Mouse (Mus musculus) heart, embryonic 12.5 days (tissue): ENCODE measurements around the gene Ttc13. TPM values are rescaled to one million over a fixed set of nuclear protein-coding genes. Genes with fewer than 3 reads are reported as not detected.

Experiments used
- ATAC-seq: fragments of 200-750 bp; cut with Nextera tagmentation; 2 replicates; pipeline ENCODE4 v1.8.0; 2017; ENCODE audit warnings: moderate TSS enrichment, moderate library complexity; ENCODE audit not compliant: insufficient number of reproducible peaks, low FRiP score
- H3K27ac ChIP-seq: fragments of 300-500 bp; sonication (generic); 2 replicates; pipeline ENCODE4 v1.5.1; 2016; ENCODE audit warnings: mild to moderate bottlenecking, moderate library complexity; ENCODE audit not compliant: poor library complexity, severe bottlenecking
- H3K27me3 ChIP-seq: fragments of 300-500 bp; sonication (generic); replicated peaks from 2 replicates; pipeline ENCODE4 v1.6.1; 2016; ENCODE audit warnings: mild to moderate bottlenecking, moderate library complexity
- H3K36me3 ChIP-seq: fragments of 300-500 bp; sonication (generic); 2 replicates; pipeline ENCODE4 v1.6.1; 2016; ENCODE audit warnings: mild to moderate bottlenecking, moderate library complexity
- H3K4me1 ChIP-seq: fragments of 300-500 bp; sonication (generic); replicated peaks from 2 replicates; pipeline ENCODE4 v1.6.1; 2016; ENCODE audit warnings: mild to moderate bottlenecking
- H3K4me2 ChIP-seq: fragments of 300-500 bp; sonication (generic); 2 replicates; pipeline ENCODE4 v1.6.1; 2016; ENCODE audit warnings: mild to moderate bottlenecking, moderate library complexity
- H3K4me3 ChIP-seq: fragments of 300-500 bp; sonication (generic); 2 replicates; pipeline ENCODE4 v1.5.1; 2016; ENCODE audit warnings: mild to moderate bottlenecking
- H3K9ac ChIP-seq: fragments of 300-500 bp; sonication (generic); 2 replicates; pipeline ENCODE4 v1.6.1; 2016; ENCODE audit warnings: mild to moderate bottlenecking, moderate library complexity
- H3K9me3 ChIP-seq: fragments of 300-500 bp; sonication (generic); replicated peaks from 2 replicates; pipeline ENCODE4 v1.6.1; 2016; ENCODE audit warnings: mild to moderate bottlenecking, moderate library complexity
- WGBS: fragments of 180-500 bp; shearing (Covaris S2); methylation state at CpG from one replicate; pipeline ENCODE4 v1.1.7; 2016; 5-methylcytosine and 5-hydroxymethylcytosine counted together
- polyA plus RNA-seq: library from polyadenylated mRNA; unstranded; fragments of >200 nt; fragmentation: Nextera tagmentation; extraction: Ambion mirVana; gene quantifications from 2 replicates; pipeline ENCODE4 v1.2.1, GENCODE M21; 2016

Gene Ttc13
- 42.8 and 43.3 TPM in 2 replicates for polyA plus RNA-seq

- peaks cover 23% of the 10 kb centered on the region for H3K4me1 ChIP-seq
- H3K9me3 ChIP-seq, result no peaks in the 10 kb centered on the region
- peak; percentile 100 for ATAC-seq
- H3K36me3 ChIP-seq, result peaks cover 13% of the 10 kb centered on the region
- under 1% methylated on average over 58 of the region's 59 CpGs for WGBS
- H3K9ac ChIP-seq, result peak within 1 kb of the TSS; percentile 92
- H3K27me3 ChIP-seq, result no peaks in the 10 kb centered on the region
- peak within 1 kb of the TSS; percentile 92 for H3K4me3 ChIP-seq
- peak within 1 kb of the TSS; percentile 94 for H3K4me2 ChIP-seq
- H3K27ac ChIP-seq, result 0 out of 2 replicates have a peak within 1 kb of the TSS, but pooled peaks have one; percentile 35
Observed at GRCm38 (mm10) chr8:124721862-124722515, at the start of gene Ttc13, which contains the start of gene Arv1. Gene Ttc13 (minus strand): TSS chr8:124721983. Gene Arv1 (plus strand): TSS chr8:124722139.

GRCm38 (mm10) chr8:124763061-124763460, 41.3 kb upstream of the Ttc13 start:
- Histone ChIP-seq H3K27ac (no peak overlapping the region), H3K27me3 (0 out of 2 replicates have a peak, but pooled peaks cover 3% of the 10 kb centered on the region), H3K9me3 (no peaks in the 10 kb centered on the region), H3K4me2 (no peak overlapping the region), H3K4me3 (no peak overlapping the region), H3K9ac (no peak overlapping the region), H3K4me1 (no peaks in the 10 kb centered on the region), H3K36me3 (no peaks in the 10 kb centered on the region)
- WGBS, result 71% methylated on average over 7 of the region's 7 CpGs
- no peak for ATAC-seq

- Histone ChIP-seq H3K9me3 (no peaks in the 10 kb centered on the region), H3K4me1 (peaks cover 8% of the 10 kb centered on the region), H3K27ac (no peak overlapping the region), H3K4me3 (no peak overlapping the region), H3K4me2 (no peak overlapping the region), H3K27me3 (0 out of 2 replicates have a peak, but pooled peaks cover 6% of the 10 kb centered on the region), H3K36me3 (no peaks in the 10 kb centered on the region), H3K9ac (no peak overlapping the region)
- no peak for ATAC-seq
- WGBS, result 40% methylated on average over 3 of the region's 3 CpGs
Observed at GRCm38 (mm10) chr8:124758544-124758943, 36.8 kb upstream of the Ttc13 start.

GRCm38 (mm10) chr8:124756601-124757000, 34.8 kb upstream of the Ttc13 start:
- WGBS, result 58% methylated on average over 5 of the region's 5 CpGs
- peaks cover 24% of the 10 kb centered on the region for H3K27me3 ChIP-seq
- H3K4me1 ChIP-seq, result peaks cover 16% of the 10 kb centered on the region
- H3K36me3 ChIP-seq, result no peaks in the 10 kb centered on the region
- no peak for ATAC-seq
- H3K4me2 ChIP-seq, result no peak overlapping the region
- no peaks in the 10 kb centered on the region for H3K9me3 ChIP-seq
- H3K4me3 ChIP-seq, result no peak overlapping the region
- no peak overlapping the region for H3K27ac ChIP-seq
- no peak overlapping the region for H3K9ac ChIP-seq

- peaks cover 19% of the 10 kb centered on the region for H3K4me1 ChIP-seq
- no peak overlapping the region for H3K4me2 ChIP-seq
- H3K36me3 ChIP-seq, result no peaks in the 10 kb centered on the region
- 49% methylated on average over 2 of the region's 2 CpGs for WGBS
- no peak for ATAC-seq
- H3K4me3 ChIP-seq, result no peak overlapping the region
- no peak overlapping the region for H3K27ac ChIP-seq
- no peak overlapping the region for H3K9ac ChIP-seq
- H3K9me3 ChIP-seq, result no peaks in the 10 kb centered on the region
- peaks cover 29% of the 10 kb centered on the region for H3K27me3 ChIP-seq
Observed at GRCm38 (mm10) chr8:124756153-124756552, 34.4 kb upstream of the Ttc13 start.

- no peak overlapping the region for H3K9ac ChIP-seq
- H3K4me2 ChIP-seq, result no peak overlapping the region
- H3K9me3 ChIP-seq, result no peaks in the 10 kb centered on the region
- H3K4me3 ChIP-seq, result no peak overlapping the region
- no peaks in the 10 kb centered on the region for H3K36me3 ChIP-seq
- 77% methylated on average over 8 of the region's 8 CpGs for WGBS
- H3K4me1 ChIP-seq, result peaks cover 23% of the 10 kb centered on the region
- ATAC-seq, result no peak
- H3K27ac ChIP-seq, result no peak overlapping the region
- peaks cover 33% of the 10 kb centered on the region for H3K27me3 ChIP-seq
Observed at GRCm38 (mm10) chr8:124755481-124755880, 33.7 kb upstream of the Ttc13 start.

GRCm38 (mm10) chr8:124754792-124755190, 33.0 kb upstream of the Ttc13 start:
- H3K36me3 ChIP-seq, result no peaks in the 10 kb centered on the region
- H3K9me3 ChIP-seq, result no peaks in the 10 kb centered on the region
- peaks cover 39% of the 10 kb centered on the region for H3K27me3 ChIP-seq
- H3K4me2 ChIP-seq, result no peak overlapping the region
- no peak for ATAC-seq
- H3K4me1 ChIP-seq, result peaks cover 29% of the 10 kb centered on the region
- H3K27ac ChIP-seq, result no peak overlapping the region
- 43% methylated on average over 4 of the region's 4 CpGs for WGBS
- no peak overlapping the region for H3K4me3 ChIP-seq
- no peak overlapping the region for H3K9ac ChIP-seq

GRCm38 (mm10) chr8:124754101-124754791, 32.5 kb upstream of the Ttc13 start:
- Histone ChIP-seq H3K27ac (no peak overlapping the region), H3K4me1 (peaks cover 31% of the 10 kb centered on the region), H3K9me3 (no peaks in the 10 kb centered on the region), H3K4me2 (no peak overlapping the region), H3K9ac (no peak overlapping the region), H3K36me3 (no peaks in the 10 kb centered on the region), H3K27me3 (peaks cover 42% of the 10 kb centered on the region), H3K4me3 (no peak overlapping the region)
- no peak for ATAC-seq
- WGBS, result 20% methylated on average over 11 of the region's 11 CpGs

- WGBS, result 37% methylated on average over 21 of the region's 21 CpGs
- Histone ChIP-seq H3K4me2 (peak overlapping the region; percentile 90), H3K4me1 (peaks cover 31% of the 10 kb centered on the region), H3K9me3 (no peaks in the 10 kb centered on the region), H3K27me3 (peaks cover 42% of the 10 kb centered on the region), H3K36me3 (no peaks in the 10 kb centered on the region), H3K9ac (peak overlapping the region; percentile 68; the same call in 1 of the 2 replicates), H3K4me3 (peak overlapping the region; percentile 60), H3K27ac (no peak overlapping the region)
- no peak for ATAC-seq
Observed at GRCm38 (mm10) chr8:124752325-124752862, 30.6 kb upstream of the Ttc13 start.

- Histone ChIP-seq H3K27me3 (peaks cover 42% of the 10 kb centered on the region), H3K9me3 (no peaks in the 10 kb centered on the region), H3K27ac (no peak within 1 kb of the TSS), H3K4me3 (peak within 1 kb of the TSS; percentile 60), H3K36me3 (no peaks in the 10 kb centered on the region), H3K9ac (peak within 1 kb of the TSS; percentile 68), H3K4me2 (peak within 1 kb of the TSS; percentile 90), H3K4me1 (peaks cover 31% of the 10 kb centered on the region)
- WGBS, result under 1% methylated on average over 38 of the region's 41 CpGs
- ATAC-seq, result peak; percentile 73
Observed at GRCm38 (mm10) chr8:124751709-124752173, 30.0 kb upstream of the Ttc13 start, which contains the start of gene Fam89a. Gene Fam89a (minus strand): TSS chr8:124751832.

- Histone ChIP-seq H3K4me2 (peak overlapping the region; percentile 90), H3K9ac (peak overlapping the region; percentile 68), H3K4me3 (peak overlapping the region; percentile 60), H3K27ac (no peak overlapping the region), H3K9me3 (no peaks in the 10 kb centered on the region), H3K36me3 (no peaks in the 10 kb centered on the region), H3K4me1 (peaks cover 31% of the 10 kb centered on the region), H3K27me3 (peaks cover 42% of the 10 kb centered on the region)
- under 1% methylated on average over 31 of the region's 31 CpGs for WGBS
- ATAC-seq, result 0 out of 2 replicates have a peak, but pooled peaks have one; percentile 19
Observed at GRCm38 (mm10) chr8:124751191-124751590, 29.4 kb upstream of the Ttc13 start.
